Mouse (Mus musculus): Measurements from ENCODE around the gene Cryba2.

The Cryba2 gene

GRCm38 (mm10) chr1:74893134-74893855 lies at the start of gene Cryba2:
TSS of gene Cryba2 (minus strand) at chr1:74893143.
- POLR2A ChIA-PET = interaction anchor here in 3 of 4 experiments (0.9 to 2.5 kb wide), 4 partner anchors 11 to 115 kb away, joined by 3 to 9 read pairs (median 3); no protein-coding TSS in a partner anchor
- CTCF ChIA-PET = interaction anchor here (0.5 to 4.2 kb wide), 80 partner anchors 8 to 594 kb away, joined by 3 to 37 read pairs (median 4); partner anchors contain the start of genes Cdk5r2 (in 2 of the 4), Fev (in 2 of the 4), Ihh (in 2 of the 4) and Ankzf1 (in 1 of the 4)

- ChIA-PET POLR2A (interaction anchor here in 1 of 4 experiments (2.3 kb wide), 1 partner anchor 8 kb away, joined by 8 read pairs; no protein-coding TSS in a partner anchor), CTCF (no interaction called here)
These were observed 48.9 kb upstream of the Cryba2 start for GRCm38 (mm10) chr1:74941651-74942360.

- POLR2A ChIA-PET = interaction anchor here in 1 of 4 experiments (2.3 kb wide), 1 partner anchor 10 kb away, joined by 8 read pairs; no protein-coding TSS in a partner anchor
- CTCF ChIA-PET = interaction anchor here in 3 of 4 experiments (0.5 to 1.9 kb wide), 6 partner anchors 24 to 77 kb away, joined by 3 to 6 read pairs (median 4); partner anchors contain the start of gene Cryba2 (in 1 of the 3)
These were observed 46.8 kb upstream of the Cryba2 start for GRCm38 (mm10) chr1:74939762-74940161.

- POLR2A ChIA-PET = no interaction called here
- CTCF ChIA-PET = no interaction called here
These were observed 43.4 kb upstream of the Cryba2 start for GRCm38 (mm10) chr1:74936221-74936830.

GRCm38 (mm10) chr1:74935402-74935801 lies 42.5 kb upstream of the Cryba2 start, which contains the start of gene Cfap65:
TSS of gene Cfap65 (minus strand) at chr1:74935599.
- ChIA-PET CTCF (interaction anchor here in 1 of 4 experiments (1.5 kb wide), 1 partner anchor 34 kb away, joined by 3 read pairs; no protein-coding TSS in a partner anchor), POLR2A (interaction anchor here in 1 of 4 experiments (0.7 kb wide), 1 partner anchor 26 kb away, joined by 3 read pairs; no protein-coding TSS in a partner anchor)

GRCm38 (mm10) chr1:74927621-74928296 lies 34.8 kb upstream of the Cryba2 start:
- ChIA-PET POLR2A (no interaction called here), CTCF (interaction anchor here (0.5 to 1.3 kb wide), 6 partner anchors 12 to 445 kb away, joined by 3 to 4 read pairs (median 3); partner anchors contain the start of gene Cryba2 (in 1 of the 4))

GRCm38 (mm10) chr1:74926721-74927120 lies 33.8 kb upstream of the Cryba2 start:
- ChIA-PET CTCF (interaction anchor here in 2 of 4 experiments (0.6 to 1.5 kb wide), 7 partner anchors 11 to 74 kb away, joined by 3 to 4 read pairs (median 3); partner anchors contain the start of gene Cryba2 (in 2 of the 2)), POLR2A (no interaction called here)

- ChIA-PET POLR2A (no interaction called here), CTCF (interaction anchor here in 1 of 4 experiments (1.3 kb wide), 1 partner anchor 8 kb away, joined by 3 read pairs; no protein-coding TSS in a partner anchor)
These were observed 31.5 kb upstream of the Cryba2 start for GRCm38 (mm10) chr1:74924464-74924863.

GRCm38 (mm10) chr1:74915706-74916105 lies 22.8 kb upstream of the Cryba2 start:
- ChIA-PET POLR2A (interaction anchor here in 2 of 4 experiments (0.7 to 1.0 kb wide), 4 partner anchors 9 to 388 kb away, joined by 3 to 6 read pairs (median 3); no protein-coding TSS in a partner anchor), CTCF (interaction anchor here (0.6 to 4.1 kb wide), 21 partner anchors 9 to 172 kb away, joined by 3 to 32 read pairs (median 3); partner anchors contain the start of gene Cryba2 (in 2 of the 4))

- POLR2A ChIA-PET = interaction anchor here in 2 of 4 experiments (0.5 to 2.2 kb wide), 4 partner anchors 20 to 415 kb away, joined by 3 to 7 read pairs (median 4); partner anchors contain the start of gene Dnpep (in 1 of the 2)
- CTCF ChIA-PET = interaction anchor here (0.6 to 4.5 kb wide), 37 partner anchors 8 to 700 kb away, joined by 3 to 32 read pairs (median 4); partner anchors contain the start of genes Cryba2 (in 3 of the 4) and Fev (in 1 of the 4)
These were observed 9.2 kb upstream of the Cryba2 start for GRCm38 (mm10) chr1:74902191-74902590.

GRCm38 (mm10) chr1:74901686-74902085 lies 8.7 kb upstream of the Cryba2 start:
- ChIA-PET POLR2A (interaction anchor here in 2 of 4 experiments (0.7 to 2.2 kb wide), 6 partner anchors 20 to 416 kb away, joined by 3 to 6 read pairs (median 3); partner anchors contain the start of gene Dnpep (in 1 of the 2)), CTCF (interaction anchor here (0.6 to 4.5 kb wide), 58 partner anchors 8 to 699 kb away, joined by 3 to 32 read pairs (median 4); partner anchors contain the start of genes Cryba2 (in 3 of the 4), Cfap65 (in 1 of the 4) and Fev (in 1 of the 4))

GRCm38 (mm10) chr1:74900341-74901285 lies 7.7 kb upstream of the Cryba2 start:
- CTCF ChIA-PET = interaction anchor here (0.6 to 4.5 kb wide), 59 partner anchors 7 to 698 kb away, joined by 3 to 32 read pairs (median 4); partner anchors contain the start of genes Cryba2 (in 3 of the 4), Cfap65 (in 1 of the 4) and Fev (in 1 of the 4)
- POLR2A ChIA-PET = interaction anchor here in 3 of 4 experiments (0.6 to 2.2 kb wide), 9 partner anchors 16 to 417 kb away, joined by 3 to 6 read pairs (median 3); partner anchors contain the start of genes Dnpep (in 1 of the 3) and Wnt6 (in 1 of the 3)

GRCm38 (mm10) chr1:74898656-74899431 lies 5.9 kb upstream of the Cryba2 start:
- ChIA-PET POLR2A (interaction anchor here in 3 of 4 experiments (0.6 to 1.1 kb wide), 6 partner anchors 16 to 664 kb away, joined by 3 to 8 read pairs (median 3); partner anchors contain the start of gene Tuba4a (in 1 of the 3)), CTCF (interaction anchor here in 2 of 4 experiments (0.5 to 1.2 kb wide), 8 partner anchors 16 to 631 kb away, joined by 3 to 9 read pairs (median 5); no protein-coding TSS in a partner anchor)

GRCm38 (mm10) chr1:74897976-74898375 lies 5.0 kb upstream of the Cryba2 start:
- POLR2A ChIA-PET = interaction anchor here in 2 of 4 experiments (0.5 to 0.6 kb wide), 2 partner anchors 475 to 614 kb away, joined by 3 read pairs; no protein-coding TSS in a partner anchor
- CTCF ChIA-PET = interaction anchor here in 3 of 4 experiments (0.6 to 1.2 kb wide), 4 partner anchors 36 to 709 kb away, joined by 3 to 9 read pairs (median 4); no protein-coding TSS in a partner anchor

GRCm38 (mm10) chr1:74894966-74895365 lies 2.0 kb upstream of the Cryba2 start:
- ChIA-PET CTCF (interaction anchor here (0.5 to 4.2 kb wide), 42 partner anchors 8 to 1390 kb away, joined by 3 to 37 read pairs (median 4); partner anchors contain the start of genes Fev (in 2 of the 4), Ihh (in 2 of the 4), Cdk5r2 (in 1 of the 4) and Dnpep (in 1 of the 4)), POLR2A (interaction anchor here in 1 of 4 experiments (1.2 to 2.5 kb wide), 2 partner anchors 13 to 70 kb away, joined by 4 to 9 read pairs; no protein-coding TSS in a partner anchor)
